Mouse (Mus musculus) layer of hippocampus, adult 9-10 months (tissue): ENCODE data around the gene Ptma.
A peak's percentile ranks its signal among the peaks of the same experiment; 100 is the strongest.
"Not testable (repeated sequence)": the region's sequence is repeated elsewhere in the genome, so short reads cannot be mapped to it uniquely, and the experiment has no call there.

Source experiments
- DNase-seq: peaks from one replicate; pipeline ENCODE4 v3.0.0; 2022; ENCODE audit warnings: low spot score

The Ptma gene

DNA sequence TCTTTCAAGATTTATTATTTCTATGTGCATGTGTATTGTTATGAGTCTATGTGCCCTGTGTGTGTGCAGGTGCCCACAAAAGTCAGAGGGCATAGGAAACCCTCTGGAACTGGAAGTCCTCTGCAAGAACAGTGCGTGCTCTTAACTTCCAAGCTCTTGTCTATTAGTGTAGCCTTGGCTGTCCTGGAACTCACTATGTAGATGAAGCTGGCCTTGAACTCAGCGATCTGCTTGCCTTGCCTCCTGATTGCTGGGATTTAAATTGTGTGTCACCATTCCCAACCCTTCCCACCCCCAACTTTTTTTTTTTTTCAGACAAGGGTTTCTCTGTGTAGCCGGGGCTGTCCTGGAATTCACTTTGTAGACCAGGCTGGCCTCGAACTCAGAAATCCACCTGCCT lies 30.2 kb upstream of the Ptma start:
- DNase-seq: no peak

DNA sequence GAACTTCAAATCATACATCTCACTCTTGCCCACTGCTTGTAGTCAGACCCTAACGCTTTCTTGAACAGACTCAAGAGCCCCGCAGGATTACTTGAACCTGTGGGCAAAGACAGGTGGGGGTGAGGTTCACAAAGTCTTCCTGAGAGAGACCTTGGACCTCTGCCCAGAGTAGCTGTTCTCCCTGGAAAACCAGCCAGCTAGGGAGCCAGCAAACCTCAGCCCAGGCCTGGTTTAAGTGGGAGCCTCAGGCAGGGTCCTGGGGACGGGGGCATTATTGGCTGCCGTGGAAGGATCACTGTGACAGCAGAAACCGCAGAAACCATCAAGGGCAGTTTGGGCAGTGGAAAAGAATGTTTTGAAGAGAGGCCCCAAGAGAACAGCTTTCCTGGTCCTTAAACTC lies 29.2 kb upstream of the Ptma start:
- DNase-seq: no peak

DNA sequence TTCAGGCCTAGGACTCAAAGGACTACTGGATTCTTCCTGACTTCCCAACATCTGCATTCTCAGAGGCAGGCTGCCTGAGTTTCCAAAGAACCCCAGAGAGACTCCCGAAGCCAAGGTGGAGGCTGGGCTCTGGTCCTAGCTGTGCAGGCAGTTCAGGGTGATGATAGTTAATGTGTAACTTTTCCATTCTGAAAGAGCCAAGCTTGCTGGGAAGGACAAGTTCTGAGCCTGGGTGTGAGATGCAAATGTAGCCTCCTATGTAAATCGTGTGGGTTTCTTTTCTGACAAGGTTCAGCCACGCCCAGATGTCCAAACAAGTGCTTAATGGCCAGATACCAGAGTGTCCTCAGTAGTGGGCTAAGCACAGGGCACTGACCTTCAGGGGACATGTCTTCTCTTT lies 28.5 kb upstream of the Ptma start:
- DNase-seq: no peak

DNA sequence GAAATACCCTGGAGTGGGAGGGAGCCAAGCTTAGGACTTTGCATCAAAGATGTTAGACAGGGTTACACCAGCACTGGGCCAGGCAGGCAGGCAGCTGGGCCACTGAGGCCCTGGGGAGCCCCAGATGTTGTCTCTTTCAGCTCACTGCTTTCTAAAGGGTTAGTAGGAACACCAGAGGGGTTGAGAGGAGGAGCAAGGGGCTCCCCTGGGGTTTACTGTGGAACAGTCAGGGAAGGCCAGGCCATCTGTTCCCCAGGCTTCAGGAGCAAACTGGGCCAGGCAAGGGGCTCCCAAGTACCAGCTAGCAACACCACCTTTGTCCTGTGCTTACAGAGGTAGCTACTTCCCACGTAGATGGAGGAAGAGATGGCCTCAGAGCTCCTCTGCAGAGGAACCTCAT lies 27.9 kb upstream of the Ptma start:
- DNase-seq: no peak

DNA sequence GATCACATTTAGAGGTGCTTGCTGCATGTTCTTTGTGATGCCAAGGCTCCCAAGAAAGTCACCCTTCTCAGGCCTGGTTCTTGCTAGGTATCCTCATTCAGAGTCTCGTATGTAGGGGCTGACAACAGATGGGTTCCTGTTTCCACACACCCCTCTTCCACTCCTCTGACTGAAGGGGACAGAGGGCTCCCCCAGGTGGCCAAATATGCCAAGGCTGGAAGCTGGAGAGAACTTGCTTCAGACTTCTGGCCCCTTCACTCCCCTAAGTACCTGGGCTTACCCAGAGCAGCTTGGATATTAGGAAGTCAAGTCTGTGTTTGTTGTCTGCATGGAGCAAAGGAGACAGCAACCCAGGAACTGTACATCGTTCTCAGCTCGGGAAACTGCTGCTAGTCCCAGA lies 26.6 kb upstream of the Ptma start:
- DNase-seq: no peak

DNA sequence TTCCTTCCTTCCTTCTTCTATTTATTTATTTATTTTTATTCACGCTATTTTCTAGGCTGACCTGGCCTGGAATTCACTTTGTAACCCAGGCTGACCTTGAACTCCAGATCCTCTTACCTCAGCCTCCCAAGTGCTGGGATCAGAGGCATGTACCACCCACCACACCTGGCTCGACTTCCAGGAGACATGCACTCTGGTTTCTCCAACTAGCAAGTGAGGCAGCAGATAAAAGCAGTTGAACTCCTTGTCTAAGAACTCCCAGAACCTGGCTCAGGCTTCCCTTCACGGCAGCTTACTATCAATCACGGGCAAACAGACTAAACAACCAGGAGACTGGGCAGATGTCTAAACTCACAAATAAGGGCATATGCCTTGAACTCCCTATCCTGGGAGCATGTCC lies 25.8 kb upstream of the Ptma start:
- DNase-seq: no peak

DNA sequence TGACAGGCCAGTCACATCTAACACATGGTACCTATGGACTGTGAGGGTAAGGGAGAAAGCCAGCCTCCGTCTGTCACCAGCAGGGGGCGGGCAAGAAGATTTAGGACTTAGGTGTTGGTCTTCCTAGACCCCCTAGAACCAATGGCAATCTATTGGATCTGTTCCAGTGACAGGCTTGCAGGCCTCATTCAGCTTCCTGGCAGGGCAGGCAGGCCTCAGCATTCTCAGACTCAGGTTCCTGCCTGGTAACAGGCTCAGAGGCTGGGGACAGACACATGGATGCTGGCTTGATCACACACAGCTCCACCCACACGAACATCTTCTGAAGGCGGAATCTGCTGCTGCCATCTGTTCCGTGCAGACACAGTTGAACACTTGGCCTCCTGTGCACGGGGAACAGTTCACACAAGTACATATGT lies 25.4 kb upstream of the Ptma start:
- DNase-seq: peak; percentile 79

DNA sequence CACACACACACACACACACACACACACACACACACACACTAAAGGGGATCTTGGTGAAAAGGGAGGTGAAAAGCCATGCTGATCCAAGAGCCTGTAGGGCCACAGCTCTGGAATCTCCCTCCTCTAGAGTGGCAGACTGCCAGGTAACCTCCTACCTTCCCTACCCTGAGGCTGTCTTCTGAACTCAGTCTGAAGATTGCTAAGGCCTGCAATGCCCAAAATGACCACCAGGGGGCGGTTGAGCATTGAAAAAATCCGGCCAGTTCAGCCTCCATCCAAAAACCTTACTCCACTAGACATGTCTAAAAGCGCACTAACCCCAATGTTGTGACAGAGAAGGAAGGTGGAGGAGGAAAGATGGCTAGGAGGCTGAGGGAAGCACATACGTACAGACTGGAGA lies 25.0 kb upstream of the Ptma start:
- DNase-seq: peak; percentile 96

DNA sequence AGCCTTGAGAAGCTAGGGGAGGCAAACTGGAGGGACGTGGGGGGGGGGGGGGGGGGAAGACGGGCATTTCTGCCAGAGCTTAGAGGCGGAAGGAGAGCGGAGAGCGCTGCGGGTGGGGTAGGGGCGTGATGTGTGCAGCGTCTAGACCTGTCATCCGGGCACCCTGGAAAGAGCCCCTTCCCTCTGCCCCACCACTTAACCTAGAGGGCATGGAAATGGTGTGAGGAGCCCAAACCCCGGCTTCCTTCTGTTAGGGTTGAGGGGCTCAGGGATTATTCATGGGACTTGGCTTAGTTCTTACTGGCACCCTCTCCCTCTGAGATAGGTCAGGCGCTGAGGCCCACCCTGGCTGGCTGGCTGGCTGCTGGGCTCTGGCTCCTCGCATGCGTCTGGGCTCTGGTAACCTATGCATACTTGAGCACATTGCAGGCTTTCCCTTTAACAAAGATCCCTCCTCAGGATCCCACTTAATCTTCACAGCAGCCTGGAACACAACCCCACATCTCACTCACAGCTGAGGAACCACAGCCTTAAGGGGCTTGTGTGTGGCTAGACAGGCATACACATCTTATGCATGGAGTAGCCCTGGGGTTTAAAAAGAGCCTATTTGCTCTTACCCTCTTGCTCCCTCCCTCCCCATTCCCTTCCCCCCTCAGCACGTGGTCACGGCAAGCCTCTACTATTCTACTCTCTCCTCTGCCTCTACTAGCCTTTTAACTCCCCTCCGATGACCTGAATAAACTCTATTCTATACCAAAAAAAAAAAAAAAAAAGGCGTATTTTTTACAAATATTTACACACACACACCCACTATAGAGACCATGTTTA lies 24.1 kb upstream of the Ptma start:
- no peak for DNase-seq

DNA sequence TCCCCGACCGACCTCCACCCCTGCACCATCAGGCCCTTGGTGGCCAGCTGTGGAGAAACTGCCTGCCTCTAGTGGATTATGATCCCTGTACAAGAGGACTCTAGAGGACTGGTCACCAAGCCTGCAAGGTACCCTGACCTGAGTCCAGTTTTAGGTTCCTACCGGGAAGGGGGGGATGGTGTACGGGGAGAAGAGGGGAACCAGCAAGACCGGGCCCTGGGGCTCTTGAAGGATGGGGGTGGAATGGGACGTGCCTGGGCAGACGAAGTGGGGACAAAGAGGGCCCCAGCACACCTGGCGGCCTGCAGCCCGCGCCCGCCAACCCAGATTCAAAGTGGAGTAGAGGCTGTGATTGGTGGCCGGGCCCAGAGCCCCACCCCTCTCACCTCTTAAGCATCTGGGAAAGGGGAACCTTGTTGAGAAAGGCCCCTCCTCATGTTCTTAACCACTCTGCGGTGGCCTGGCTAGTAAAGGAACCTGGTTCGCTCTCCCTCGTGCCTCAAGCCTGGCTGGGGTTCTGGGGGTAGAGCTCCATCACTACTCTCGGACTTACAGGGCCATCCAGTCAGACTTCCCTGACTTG lies 23.3 kb upstream of the Ptma start:
- no peak for DNase-seq

DNA sequence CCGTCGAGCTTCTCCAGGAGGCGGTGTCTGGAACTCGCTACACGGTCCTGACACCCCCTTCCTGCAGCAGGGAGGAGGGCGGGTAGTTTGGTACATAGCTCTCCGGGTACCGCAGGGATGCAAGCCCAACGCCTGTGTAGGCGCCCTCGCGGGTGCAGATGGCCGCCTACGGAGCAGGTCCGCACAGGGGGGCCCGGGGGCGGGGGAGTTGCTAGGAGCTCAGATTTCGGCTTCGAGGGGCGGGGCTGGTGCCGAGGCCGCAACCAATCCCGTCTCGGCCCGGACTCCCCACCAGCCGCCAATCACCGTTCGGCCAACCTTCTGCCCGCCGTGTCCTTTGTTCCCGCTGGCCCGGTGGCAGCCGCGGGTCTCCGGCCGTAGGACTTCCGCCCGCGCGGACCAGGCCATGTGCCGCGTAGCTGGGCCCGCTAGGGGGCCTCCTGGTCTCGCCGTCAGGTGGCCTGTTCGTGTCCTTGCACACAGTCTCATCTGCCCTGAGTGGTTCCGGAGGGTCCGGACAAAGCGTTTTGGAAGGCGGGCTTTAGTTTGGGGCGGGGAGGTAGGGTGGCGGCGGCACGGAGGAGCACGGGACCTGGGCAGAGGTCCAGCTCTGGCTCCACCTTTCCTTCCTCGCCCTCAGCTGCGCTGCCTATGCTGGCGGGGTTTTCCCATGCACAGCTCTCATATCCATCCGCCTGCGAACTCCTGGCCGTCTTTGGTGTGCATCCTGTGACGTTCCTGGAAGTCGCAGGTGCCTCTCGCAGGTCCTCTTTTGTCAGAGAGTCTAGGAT lies 22.4 kb upstream of the Ptma start:
- peak; percentile 85 for DNase-seq

DNA sequence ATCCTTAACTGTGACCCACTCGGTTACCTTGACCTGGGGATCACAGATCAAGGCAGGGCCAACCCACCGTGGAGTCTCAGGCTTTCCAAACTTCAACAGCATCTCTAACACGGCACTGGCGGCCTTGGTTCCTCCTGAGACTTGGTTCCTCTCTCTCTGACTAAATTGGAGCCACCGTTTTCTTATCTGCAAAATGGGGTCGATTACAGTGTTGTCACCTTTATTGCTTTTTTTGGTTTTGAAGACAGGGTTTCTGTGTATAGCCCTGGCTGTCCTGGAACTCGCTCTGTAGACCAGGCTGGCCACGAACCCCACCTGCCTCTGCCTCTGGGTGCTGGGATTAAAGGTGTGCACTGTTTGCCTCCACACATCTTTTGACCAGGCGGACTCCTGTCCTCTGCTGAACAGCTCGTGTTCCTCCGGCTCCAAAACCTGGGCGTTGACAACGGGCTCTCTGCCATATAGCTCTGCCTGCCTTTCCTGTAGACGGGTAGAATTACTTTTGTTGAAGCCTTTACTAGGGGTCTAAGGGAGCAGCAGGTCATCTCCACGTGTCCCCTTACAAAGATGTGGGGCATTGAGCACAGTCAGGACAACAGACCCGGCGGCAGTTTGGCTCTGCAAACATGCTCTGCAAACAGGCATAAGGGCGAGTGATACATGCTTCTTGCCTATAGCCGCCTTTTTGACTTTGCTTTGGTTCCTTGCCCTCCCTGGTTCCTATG lies 21.7 kb upstream of the Ptma start:
- DNase-seq: no peak

DNA sequence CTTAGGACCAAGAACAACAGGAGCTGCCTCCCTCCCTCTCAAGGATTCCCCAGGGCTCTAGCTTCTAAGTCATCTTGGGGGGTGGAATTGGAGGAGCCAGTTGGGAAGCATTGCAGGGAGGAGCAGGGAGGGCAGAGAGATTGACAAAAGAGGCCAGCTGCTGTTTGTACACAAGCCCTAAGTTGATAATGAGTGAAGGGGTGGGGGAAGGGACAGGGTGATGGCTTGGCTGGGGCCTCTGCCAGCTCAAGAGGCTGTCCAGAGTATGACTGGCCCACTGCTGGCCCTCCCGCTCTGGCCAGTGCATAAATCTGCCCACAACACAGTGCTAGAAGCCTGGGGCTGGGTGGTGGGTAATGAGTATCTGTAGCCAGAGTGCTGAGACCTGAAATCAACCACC lies 21.1 kb upstream of the Ptma start:
- no peak for DNase-seq

DNA sequence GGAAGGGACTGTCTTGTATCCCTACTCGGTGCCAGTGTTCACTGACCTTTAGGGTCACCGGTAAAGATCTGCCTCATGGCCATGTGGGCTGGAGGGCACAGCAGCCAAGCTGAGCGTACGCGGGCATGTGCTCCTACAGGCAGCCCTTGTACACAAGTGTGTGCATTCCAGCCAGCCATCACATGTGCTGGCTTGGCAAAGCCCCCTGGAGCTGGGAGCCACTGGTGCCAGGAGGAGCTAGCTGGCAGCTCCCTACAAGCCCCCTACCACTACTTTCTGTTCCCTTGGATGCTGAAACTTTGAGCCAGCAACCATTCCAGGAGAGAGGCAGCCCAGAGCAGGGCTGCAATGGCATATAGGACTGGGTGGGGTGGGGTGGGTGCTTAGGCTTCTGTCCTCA lies 20.1 kb upstream of the Ptma start:
- no peak for DNase-seq

DNA sequence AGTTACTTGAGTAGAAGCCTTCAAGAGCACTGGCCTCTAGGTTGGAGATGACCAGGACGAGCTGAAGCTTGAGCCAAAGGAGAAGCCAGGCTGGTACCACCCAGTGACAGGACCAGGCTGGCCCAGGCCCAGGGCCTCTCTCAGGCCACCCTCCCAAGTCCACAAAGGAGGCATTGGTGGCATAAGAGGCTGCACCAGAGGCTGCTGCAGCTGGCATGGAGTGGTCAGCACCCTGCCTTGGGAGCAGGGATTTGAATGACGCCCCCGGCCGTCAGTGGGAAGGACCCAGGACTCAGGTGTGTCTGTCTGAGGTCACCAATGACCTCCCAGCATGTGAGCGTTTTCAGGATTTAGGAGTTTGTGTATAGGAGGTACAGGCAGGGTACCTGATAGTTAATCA lies 18.7 kb upstream of the Ptma start:
- DNase-seq: no peak

DNA sequence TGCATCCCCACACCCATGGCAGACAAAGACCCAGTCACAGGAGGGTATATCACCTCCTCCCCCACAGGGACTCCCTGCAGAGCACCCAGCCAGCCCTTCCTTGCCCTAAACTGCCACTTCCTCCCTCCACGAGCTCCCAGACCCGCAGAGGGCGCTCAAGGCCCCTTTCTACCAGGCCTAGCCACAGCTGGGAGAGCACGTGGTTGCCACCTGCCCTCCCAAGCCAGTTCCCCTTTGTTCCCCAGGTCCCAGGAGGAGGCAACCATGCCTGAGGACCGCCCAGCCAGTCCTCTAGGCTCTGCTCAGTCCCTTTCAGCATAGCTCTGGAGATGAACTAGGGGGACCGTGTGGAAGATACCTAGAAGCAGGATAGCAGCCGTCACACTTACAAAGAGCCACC lies 17.1 kb upstream of the Ptma start:
- DNase-seq: peak; percentile 74

DNA sequence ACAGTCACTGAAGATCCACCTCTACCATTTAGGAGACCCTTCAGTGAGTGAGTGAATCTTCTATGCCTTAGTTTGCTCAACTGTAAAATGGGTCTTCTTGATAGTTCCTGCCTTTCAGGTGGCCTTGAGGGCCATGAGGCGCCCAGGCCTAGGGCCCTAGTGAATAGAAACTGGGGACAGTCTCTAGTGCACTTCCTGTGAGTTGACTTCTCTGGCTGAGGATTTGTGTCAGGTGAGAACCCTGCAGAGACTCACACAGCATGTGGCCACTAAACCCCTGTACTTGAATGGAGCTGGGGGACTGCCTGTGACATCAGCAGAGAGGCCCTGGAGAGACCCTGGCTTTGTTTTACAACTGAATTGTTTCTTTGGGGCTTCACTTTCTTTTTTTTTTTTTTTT lies 16.3 kb upstream of the Ptma start:
- DNase-seq: no peak

DNA sequence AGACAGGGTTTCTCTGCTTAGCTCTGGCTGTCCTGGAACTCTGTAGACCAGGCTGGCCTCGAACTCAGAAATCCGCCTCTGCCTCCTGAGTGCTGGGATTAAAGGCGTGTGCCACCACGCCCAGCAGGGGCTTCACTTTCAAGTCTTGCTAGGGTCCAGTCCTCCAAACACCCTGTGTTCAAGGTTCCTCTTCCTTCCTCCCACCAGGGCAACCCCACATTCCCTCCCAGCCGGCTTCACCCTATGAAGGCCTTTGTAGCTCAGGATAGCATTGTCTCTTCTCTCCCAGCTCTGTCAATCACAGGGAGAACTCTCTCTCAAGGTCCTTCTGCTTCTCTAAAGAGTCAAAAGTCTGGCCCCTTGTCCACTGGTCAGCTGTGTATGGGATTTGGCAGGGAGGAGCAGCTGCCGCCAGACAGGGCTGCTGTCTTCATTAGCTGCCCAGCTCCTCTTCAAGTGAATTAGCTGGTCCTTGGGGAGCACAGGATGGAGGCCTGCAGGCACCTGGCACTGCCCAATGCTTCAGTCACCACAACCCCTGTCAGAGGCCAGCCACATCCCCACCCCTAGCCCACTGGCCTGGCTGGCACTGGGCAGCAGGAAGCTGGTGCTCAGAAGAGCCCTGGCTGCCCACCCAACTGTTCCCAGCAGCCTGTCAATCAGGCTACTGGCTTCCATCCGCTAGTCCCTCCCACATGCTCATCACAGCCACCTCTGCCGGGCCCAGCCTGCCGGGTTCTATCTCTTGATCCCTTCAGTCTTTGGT lies 15.7 kb upstream of the Ptma start:
- DNase-seq: no peak

DNA sequence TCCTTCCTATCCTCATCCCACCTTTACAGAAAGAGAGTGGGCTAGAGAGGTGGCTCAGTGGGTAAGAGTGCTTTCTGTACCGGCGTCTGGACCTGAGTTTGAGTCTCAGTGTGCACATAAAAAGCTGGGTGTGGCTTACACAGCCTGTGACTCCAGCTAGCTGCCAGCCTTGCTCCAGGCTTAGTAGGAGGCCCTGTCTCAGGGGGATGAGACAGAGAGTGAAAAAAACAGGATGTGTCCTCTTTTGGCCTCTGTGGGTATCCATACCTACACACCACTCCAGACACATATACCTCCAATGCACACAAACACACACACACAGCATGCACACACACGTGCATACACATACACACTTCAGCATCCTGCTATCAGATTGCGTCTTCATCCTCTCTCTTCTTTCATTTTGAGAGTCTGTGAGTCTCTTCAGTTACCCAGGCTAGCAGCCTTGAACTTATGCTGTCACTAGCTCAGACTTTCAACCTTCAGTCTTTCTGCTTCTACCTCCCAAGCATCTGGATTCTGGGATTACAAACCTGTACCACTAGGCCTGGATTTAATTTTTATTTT lies 14.3 kb upstream of the Ptma start:
- DNase-seq: no peak

DNA sequence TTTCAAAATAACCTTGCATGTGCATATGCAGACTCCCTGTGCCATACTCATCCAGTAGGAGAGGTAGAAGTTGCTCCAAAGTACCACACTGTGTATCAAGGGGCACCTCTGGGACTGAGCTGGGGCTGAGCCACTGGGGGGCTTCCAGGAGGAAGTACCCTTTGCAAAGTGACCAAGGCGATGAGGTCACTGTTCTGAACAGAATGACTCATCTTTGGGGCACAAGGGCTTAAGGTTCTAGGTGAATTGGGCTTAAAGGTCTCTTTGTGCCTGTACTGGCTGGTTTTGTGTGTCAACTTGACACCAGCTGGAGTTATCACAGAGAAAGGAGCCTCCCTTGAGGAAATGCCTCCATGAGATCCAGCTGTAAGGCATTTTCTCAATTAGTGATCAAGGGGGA lies 13.5 kb upstream of the Ptma start:
- DNase-seq: not testable (repeated sequence)

DNA sequence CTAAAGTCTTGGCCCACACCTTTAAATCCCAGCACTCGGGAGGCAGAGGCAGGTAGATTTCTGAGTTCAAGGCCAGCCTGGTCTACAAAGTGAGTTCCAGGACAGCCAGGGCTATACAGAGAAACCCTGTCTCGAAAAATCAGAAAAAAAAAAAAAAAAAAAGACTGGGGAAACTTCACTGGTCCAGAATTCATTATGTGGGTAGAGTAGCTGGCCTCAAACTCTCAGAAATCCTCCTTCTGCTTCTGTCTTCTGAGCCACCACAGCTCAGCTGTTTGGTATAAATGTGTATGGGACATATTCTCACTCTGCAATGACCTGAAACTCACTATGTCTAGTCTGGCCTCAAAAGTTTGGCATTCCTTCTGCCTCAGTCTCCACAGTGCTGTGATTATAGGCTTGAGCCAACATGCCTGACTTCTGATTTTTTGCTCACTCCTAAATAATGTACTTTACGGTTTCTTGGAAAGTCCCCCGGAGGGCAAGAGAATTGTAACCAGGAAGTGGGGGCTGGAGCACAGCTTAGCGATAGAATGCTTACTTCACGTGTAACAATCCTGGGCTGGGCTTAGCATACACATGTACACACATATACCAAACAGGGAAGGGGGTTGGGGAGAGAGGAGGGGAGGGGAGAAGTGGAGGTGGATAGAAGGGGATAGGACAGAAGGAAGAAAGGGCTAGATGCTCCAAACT lies 10.7 kb upstream of the Ptma start:
- no peak for DNase-seq
